Mouse (Mus musculus) brown adipose tissue, adult 24 weeks (tissue): ENCODE measurements at regions not wholly inside any gene's neighbourhood (a gene's known extent, or its start where the extent isn't known, plus 50 kb on each side); places are given as distances from the start of the nearest gene placed in this dataset.
A peak's percentile ranks its signal among the peaks of the same experiment; 100 is the strongest.

Source experiments
- H3K27ac ChIP-seq: fragments of 200-500 bp; replicated peaks from 2 replicates; pipeline ENCODE4 v1.5.1; 2012; ENCODE audit warnings: low read depth, mild to moderate bottlenecking, low read length
- H3K4me1 ChIP-seq: fragments of 200-500 bp; 2 replicates; pipeline ENCODE4 v1.6.1; 2012; ENCODE audit warnings: low read length, mixed read lengths; ENCODE audit not compliant: control insufficient read depth, insufficient read depth, insufficient read length
- H3K4me3 ChIP-seq: fragments of 200-500 bp; 2 replicates; pipeline ENCODE4 v1.5.1; 2012; ENCODE audit warnings: low read depth, mild to moderate bottlenecking, low read length, moderate library complexity; ENCODE audit not compliant: insufficient read depth

- no peak overlapping the region for H3K27ac ChIP-seq
- H3K4me3 ChIP-seq = no peak overlapping the region
- peaks cover 4% of the 10 kb centered on the region for H3K4me1 ChIP-seq
Observed at GRCm38 (mm10) chr6:31285981-31286737, 112.4 kb upstream of the Mkln1 start.

GRCm38 (mm10) chr6:31287176-31287575, 111.4 kb upstream of the Mkln1 start:
- Histone ChIP-seq H3K4me1 (peaks cover 4% of the 10 kb centered on the region), H3K27ac (no peak overlapping the region)

GRCm38 (mm10) chr6:31287686-31288085, 110.8 kb upstream of the Mkln1 start:
- H3K4me1 ChIP-seq = peaks cover 4% of the 10 kb centered on the region
- H3K27ac ChIP-seq = peak overlapping the region; percentile 31
- H3K4me3 ChIP-seq = no peak overlapping the region

More at GRCm38 (mm10) chr6:31287176-31287575, 111.4 kb upstream of the Mkln1 start:
- no peak overlapping the region for H3K4me3 ChIP-seq

GRCm38 (mm10) chr6:31288421-31289233, 109.9 kb upstream of the Mkln1 start:
- peaks cover 4% of the 10 kb centered on the region for H3K4me1 ChIP-seq
- peak overlapping the region; percentile 38; the same call in 1 of the 2 replicates for H3K27ac ChIP-seq
- no peak overlapping the region for H3K4me3 ChIP-seq

- Histone ChIP-seq H3K27ac (no peak overlapping the region), H3K4me1 (peaks cover 4% of the 10 kb centered on the region), H3K4me3 (no peak overlapping the region)
Observed at GRCm38 (mm10) chr6:31289234-31289486, 109.4 kb upstream of the Mkln1 start.

GRCm38 (mm10) chr6:31292081-31292480, 106.5 kb upstream of the Mkln1 start:
- H3K4me1 ChIP-seq = peaks cover 2% of the 10 kb centered on the region; the same call in 1 of the 2 replicates
- H3K4me3 ChIP-seq = no peak overlapping the region
- no peak overlapping the region for H3K27ac ChIP-seq

GRCm38 (mm10) chr6:31293008-31293407, 105.5 kb upstream of the Mkln1 start:
- Histone ChIP-seq H3K4me3 (no peak overlapping the region), H3K4me1 (peaks cover 2% of the 10 kb centered on the region; the same call in 1 of the 2 replicates), H3K27ac (no peak overlapping the region)

- Histone ChIP-seq H3K4me1 (no peaks in the 10 kb centered on the region), H3K4me3 (no peak overlapping the region), H3K27ac (no peak overlapping the region)
Observed at GRCm38 (mm10) chr6:31299395-31299794, 99.1 kb upstream of the Mkln1 start.

- Histone ChIP-seq H3K27ac (0 out of 2 replicates have a peak overlapping the region, but pooled peaks have one; percentile 0), H3K4me1 (peaks cover 17% of the 10 kb centered on the region)
Observed at GRCm38 (mm10) chr6:31305736-31306135, 92.8 kb upstream of the Mkln1 start.

GRCm38 (mm10) chr6:31307047-31307633, 91.4 kb upstream of the Mkln1 start:
- Histone ChIP-seq H3K4me1 (peaks cover 17% of the 10 kb centered on the region), H3K4me3 (no peak overlapping the region), H3K27ac (peak overlapping the region; percentile 21)

More at GRCm38 (mm10) chr6:31305736-31306135, 92.8 kb upstream of the Mkln1 start:
- H3K4me3 ChIP-seq = no peak overlapping the region

GRCm38 (mm10) chr6:31307899-31308298, 90.6 kb upstream of the Mkln1 start:
- Histone ChIP-seq H3K4me3 (no peak overlapping the region), H3K4me1 (peaks cover 17% of the 10 kb centered on the region), H3K27ac (no peak overlapping the region)

- Histone ChIP-seq H3K27ac (no peak overlapping the region), H3K4me1 (peaks cover 27% of the 10 kb centered on the region), H3K4me3 (no peak overlapping the region)
Observed at GRCm38 (mm10) chr6:31310660-31311059, 87.9 kb upstream of the Mkln1 start.

GRCm38 (mm10) chr6:31313869-31314470, 84.6 kb upstream of the Mkln1 start:
- Histone ChIP-seq H3K4me3 (no peak overlapping the region), H3K4me1 (peaks cover 20% of the 10 kb centered on the region), H3K27ac (no peak overlapping the region; the same call in 1 of the 2 replicates)

- H3K27ac ChIP-seq = peak overlapping the region; percentile 81
- no peak overlapping the region for H3K4me3 ChIP-seq
- H3K4me1 ChIP-seq = peaks cover 45% of the 10 kb centered on the region
Observed at GRCm38 (mm10) chr6:31317741-31318225, 80.8 kb upstream of the Mkln1 start.

GRCm38 (mm10) chr6:31318506-31318905, 80.0 kb upstream of the Mkln1 start:
- H3K27ac ChIP-seq = peak overlapping the region; percentile 81
- H3K4me3 ChIP-seq = peak overlapping the region; percentile 34
- H3K4me1 ChIP-seq = peaks cover 45% of the 10 kb centered on the region
